Mouse (Mus musculus): ENCODE measurements around the gene Ccn2. TPM values are rescaled to one million over a fixed set of nuclear protein-coding genes. Genes with fewer than 3 reads are reported as not detected.
A peak's percentile ranks its signal among the peaks of the same experiment; 100 is the strongest.

Gene Ccn2
- total RNA-seq (2014; rRNA removed) = 10.0 and 16.2 TPM in 2 replicates
- 2.3 and 3.7 TPM in 2 replicates for polyA plus RNA-seq (2015; fragmentation: Nextera tagmentation; extraction: Ambion mirVana)

DNA sequence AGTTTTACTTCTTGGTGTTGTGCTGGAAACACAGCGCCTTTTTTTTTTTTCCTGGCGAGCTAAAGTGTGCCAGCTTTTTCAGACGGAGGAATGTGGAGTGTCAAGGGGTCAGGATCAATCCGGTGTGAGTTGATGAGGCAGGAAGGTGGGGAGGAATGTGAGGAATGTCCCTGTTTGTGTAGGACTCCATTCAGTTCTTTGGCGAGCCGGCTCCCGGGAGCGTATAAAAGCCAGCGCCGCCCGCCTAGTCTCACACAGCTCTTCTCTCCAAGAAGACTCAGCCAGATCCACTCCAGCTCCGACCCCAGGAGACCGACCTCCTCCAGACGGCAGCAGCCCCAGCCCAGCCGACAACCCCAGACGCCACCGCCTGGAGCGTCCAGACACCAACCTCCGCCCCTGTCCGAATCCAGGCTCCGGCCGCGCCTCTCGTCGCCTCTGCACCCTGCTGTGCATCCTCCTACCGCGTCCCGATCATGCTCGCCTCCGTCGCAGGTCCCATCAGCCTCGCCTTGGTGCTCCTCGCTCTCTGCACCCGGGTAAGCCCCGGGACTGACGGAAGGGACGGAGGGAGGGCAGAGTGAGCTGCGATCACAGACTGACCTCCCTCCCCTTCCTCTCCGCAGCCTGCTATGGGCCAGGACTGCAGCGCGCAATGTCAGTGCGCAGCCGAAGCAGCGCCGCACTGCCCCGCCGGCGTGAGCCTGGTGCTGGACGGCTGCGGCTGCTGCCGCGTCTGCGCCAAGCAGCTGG lies at the start of gene Ccn2:
TSS of gene Ccn2 (plus strand) at position 193 of the 753 bp plus-strand sequence.
- Histone ChIP-seq H3K4me2 (ENCODE audit: low read depth, low read length, poor library complexity, severe bottlenecking) (peak within 1 kb of the TSS; percentile 74), H3K4me3 (ENCODE audit: low read depth, low read length) (peak within 1 kb of the TSS; percentile 67), H3K36me3 (ENCODE audit: insufficient read depth, low read length) (no peaks in the 10 kb centered on the region), H3K27me3 (ENCODE audit: insufficient read depth, low read length) (no peaks in the 10 kb centered on the region), H3K27ac (ENCODE audit: low read depth, low read length) (peak within 1 kb of the TSS; percentile 67), H3K4me1 (ENCODE audit: insufficient read depth, low read length) (peaks cover 2% of the 10 kb centered on the region; the same call in 1 of the 2 replicates), H3K9ac (replicated peaks; ENCODE audit: low read length, poor library complexity, severe bottlenecking) (peak within 1 kb of the TSS; percentile 61), H3K9me3 (ENCODE audit: low read length) (no peaks in the 10 kb centered on the region)
- peak; percentile 85 for ATAC-seq (ENCODE audit: low FRiP score)
- DNase-seq (ENCODE audit: low spot score) = peak; percentile 63
- TF ChIP-seq CTCF (IDR thresholded peaks at IDR 0.05) = no peak
- WGBS = under 1% methylated on average over 51 of the region's 53 CpGs

- H3K27ac ChIP-seq (ENCODE audit: low read depth, low read length) = no peak overlapping the region
- ATAC-seq (ENCODE audit: low FRiP score) = no peak
- H3K36me3 ChIP-seq (ENCODE audit: insufficient read depth, low read length) = no peaks in the 10 kb centered on the region
- DNase-seq (ENCODE audit: low spot score) = no peak
- H3K27me3 ChIP-seq (ENCODE audit: insufficient read depth, low read length) = no peaks in the 10 kb centered on the region
- no peak for TF ChIP-seq CTCF (IDR thresholded peaks at IDR 0.05)
- WGBS = 93% methylated on average over 1 of the region's 1 CpGs
- no peak overlapping the region for H3K4me2 ChIP-seq (ENCODE audit: low read depth, low read length, poor library complexity, severe bottlenecking)
- no peak overlapping the region for H3K4me3 ChIP-seq (ENCODE audit: low read depth, low read length)
- H3K4me1 ChIP-seq (ENCODE audit: insufficient read depth, low read length) = no peaks in the 10 kb centered on the region
- no peak overlapping the region for H3K9ac ChIP-seq (replicated peaks; ENCODE audit: low read length, poor library complexity, severe bottlenecking)
- no peaks in the 10 kb centered on the region for H3K9me3 ChIP-seq (ENCODE audit: low read length)
Measured at GRCm38 (mm10) chr10:24552870-24553269, 42.4 kb upstream of the Ccn2 start.

GRCm38 (mm10) chr10:24554091-24554490 lies 41.2 kb upstream of the Ccn2 start:
- H3K4me1 ChIP-seq (ENCODE audit: insufficient read depth, low read length) = no peaks in the 10 kb centered on the region
- 78% methylated on average over 2 of the region's 2 CpGs for WGBS
- H3K36me3 ChIP-seq (ENCODE audit: insufficient read depth, low read length) = no peaks in the 10 kb centered on the region
- no peaks in the 10 kb centered on the region for H3K27me3 ChIP-seq (ENCODE audit: insufficient read depth, low read length)
- TF ChIP-seq CTCF (IDR thresholded peaks at IDR 0.05) = no peak
- H3K4me3 ChIP-seq (ENCODE audit: low read depth, low read length) = no peak overlapping the region
- no peak for ATAC-seq (ENCODE audit: low FRiP score)
- H3K9ac ChIP-seq (replicated peaks; ENCODE audit: low read length, poor library complexity, severe bottlenecking) = no peak overlapping the region
- no peak overlapping the region for H3K4me2 ChIP-seq (ENCODE audit: low read depth, low read length, poor library complexity, severe bottlenecking)
- DNase-seq (ENCODE audit: low spot score) = no peak
- H3K9me3 ChIP-seq (ENCODE audit: low read length) = no peaks in the 10 kb centered on the region
- no peak overlapping the region for H3K27ac ChIP-seq (ENCODE audit: low read depth, low read length)

DNA sequence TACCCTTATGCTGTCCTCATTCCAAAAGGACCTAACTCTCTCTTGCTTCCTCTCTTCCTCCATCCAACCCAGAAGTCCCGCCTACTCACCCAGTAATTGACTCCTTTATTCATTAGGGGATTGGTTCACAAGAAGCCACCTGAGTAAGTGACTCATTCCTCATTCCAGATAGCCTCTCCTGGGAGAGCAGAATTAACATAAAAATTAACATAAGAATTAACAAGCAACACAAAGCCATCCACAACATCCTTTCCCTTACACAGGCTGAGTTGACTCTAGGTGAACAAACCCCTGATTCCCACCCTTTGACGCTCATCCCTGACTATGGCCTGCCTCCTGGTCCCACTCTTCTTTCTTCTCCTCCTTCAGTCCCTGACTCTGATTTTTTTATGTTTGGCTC lies 36.9 kb upstream of the Ccn2 start:
- no peak overlapping the region for H3K27ac ChIP-seq (ENCODE audit: low read depth, low read length)
- no peaks in the 10 kb centered on the region for H3K4me1 ChIP-seq (ENCODE audit: insufficient read depth, low read length)
- ATAC-seq (ENCODE audit: low FRiP score) (no peak), DNase-seq (ENCODE audit: low spot score) (no peak)
- H3K4me2 ChIP-seq (ENCODE audit: low read depth, low read length, poor library complexity, severe bottlenecking) = no peak overlapping the region
- no peaks in the 10 kb centered on the region for H3K27me3 ChIP-seq (ENCODE audit: insufficient read depth, low read length)
- no peak overlapping the region for H3K4me3 ChIP-seq (ENCODE audit: low read depth, low read length)
- H3K9me3 ChIP-seq (ENCODE audit: low read length) = no peaks in the 10 kb centered on the region
- WGBS = 80% methylated on average over 2 of the region's 2 CpGs
- H3K36me3 ChIP-seq (ENCODE audit: insufficient read depth, low read length) = no peaks in the 10 kb centered on the region
- H3K9ac ChIP-seq (replicated peaks; ENCODE audit: low read length, poor library complexity, severe bottlenecking) = no peak overlapping the region
- no peak for TF ChIP-seq CTCF (IDR thresholded peaks at IDR 0.05)

- TF ChIP-seq CTCF (IDR thresholded peaks at IDR 0.05) = no peak
- no peak overlapping the region for H3K27ac ChIP-seq (ENCODE audit: low read depth, low read length)
- no peaks in the 10 kb centered on the region for H3K4me1 ChIP-seq (ENCODE audit: insufficient read depth, low read length)
- no peak overlapping the region for H3K4me3 ChIP-seq (ENCODE audit: low read depth, low read length)
- no peaks in the 10 kb centered on the region for H3K27me3 ChIP-seq (ENCODE audit: insufficient read depth, low read length)
- no peak; the same call in 1 of the 2 replicates for ATAC-seq (ENCODE audit: low FRiP score)
- DNase-seq (ENCODE audit: low spot score) = no peak
- WGBS = 88% methylated on average over 2 of the region's 2 CpGs
- H3K9me3 ChIP-seq (ENCODE audit: low read length) = no peaks in the 10 kb centered on the region
- no peak overlapping the region for H3K9ac ChIP-seq (replicated peaks; ENCODE audit: low read length, poor library complexity, severe bottlenecking)
- no peak overlapping the region for H3K4me2 ChIP-seq (ENCODE audit: low read depth, low read length, poor library complexity, severe bottlenecking)
- H3K36me3 ChIP-seq (ENCODE audit: insufficient read depth, low read length) = no peaks in the 10 kb centered on the region
Measured at GRCm38 (mm10) chr10:24569691-24570420, 25.4 kb upstream of the Ccn2 start.
